Mouse (Mus musculus): ENCODE results near the gene Lipi. TPM values are rescaled to one million over a fixed set of nuclear protein-coding genes. Genes with fewer than 3 reads are reported as not detected.

Gene Lipi
- not detected for total RNA-seq (2021)

GRCm38 (mm10) chr16:75585961-75586360, at the start of gene Lipi:
Gene Lipi, minus strand, starts transcription at chr16:75586061.
- DNase-seq (ENCODE audit: low spot score in 2 of 2) = no peak
- intact Hi-C loops (cut with DNase I) = no loop called here

- intact Hi-C loops (cut with DNase I) = no loop called here
- DNase-seq (ENCODE audit: low spot score in 2 of 2) = peak in 1 of 2 experiments; percentile 22
Observed at GRCm38 (mm10) chr16:75627862-75628261, 42.0 kb upstream of the Lipi start.

GRCm38 (mm10) chr16:75617651-75618349, 31.9 kb upstream of the Lipi start:
- DNase-seq (ENCODE audit: low spot score in 2 of 2) = peak in 1 of 2 experiments; percentile 42
- intact Hi-C loops (cut with DNase I) = loop anchor here (2.0 to 5.0 kb wide), 2 partner anchors 65 to 1280 kb away; no protein-coding TSS in a partner anchor

- intact Hi-C loops (cut with DNase I) = no loop called here
- no peak for DNase-seq (ENCODE audit: low spot score in 2 of 2)
Observed at GRCm38 (mm10) chr16:75612561-75612960, 26.7 kb upstream of the Lipi start.

- no peak for DNase-seq (ENCODE audit: low spot score in 2 of 2)
- intact Hi-C loops (cut with DNase I) = no loop called here
Observed at GRCm38 (mm10) chr16:75606415-75606814, 20.6 kb upstream of the Lipi start.

GRCm38 (mm10) chr16:75593501-75594183, 7.8 kb upstream of the Lipi start:
- intact Hi-C loops (cut with DNase I) = no loop called here
- DNase-seq (ENCODE audit: low spot score in 2 of 2) = no peak

GRCm38 (mm10) chr16:75592671-75593500, 7.0 kb upstream of the Lipi start, which contains the start of gene Rbm11:
Gene Rbm11, plus strand, starts transcription at chr16:75592844.
- intact Hi-C loops (cut with DNase I) = no loop called here

GRCm38 (mm10) chr16:75586466-75586865, 605 bp upstream of the Lipi start:
- intact Hi-C loops (cut with DNase I) = no loop called here
- DNase-seq (ENCODE audit: low spot score in 2 of 2) = no peak

More at GRCm38 (mm10) chr16:75592671-75593500, 7.0 kb upstream of the Lipi start, which contains the start of gene Rbm11:
- peak; percentile 82 to 86 for DNase-seq (ENCODE audit: low spot score in 2 of 2)

- DNase-seq (ENCODE audit: low spot score in 2 of 2) = no peak
- intact Hi-C loops (cut with DNase I) = no loop called here
Observed at GRCm38 (mm10) chr16:75582279-75582678, 3.6 kb downstream of the Lipi start.

- intact Hi-C loops (cut with DNase I) = no loop called here
- peak in 1 of 2 experiments; percentile 21 for DNase-seq (ENCODE audit: low spot score in 2 of 2)
Observed at GRCm38 (mm10) chr16:75562910-75563309, 23.0 kb downstream of the Lipi start.

GRCm38 (mm10) chr16:75545310-75545709, 40.6 kb downstream of the Lipi start:
- DNase-seq (ENCODE audit: low spot score in 2 of 2) = no peak
- intact Hi-C loops (cut with DNase I) = no loop called here

- intact Hi-C loops (cut with DNase I) = loop anchor here (5.0 kb wide), 1 partner anchor 151 kb away; no protein-coding TSS in a partner anchor
- peak; percentile 24 to 67 for DNase-seq (ENCODE audit: low spot score in 2 of 2)
Observed at GRCm38 (mm10) chr16:75537784-75538565, 47.9 kb downstream of the Lipi start.

GRCm38 (mm10) chr16:75531705-75532104, 54.2 kb downstream of the Lipi start:
- DNase-seq (ENCODE audit: low spot score in 2 of 2) = no peak
- intact Hi-C loops (cut with DNase I) = loop anchor here (2.0 to 5.0 kb wide), 2 partner anchors 189 to 674 kb away; no protein-coding TSS in a partner anchor

- DNase-seq (ENCODE audit: low spot score in 2 of 2) = no peak
- intact Hi-C loops (cut with DNase I) = no loop called here
Observed at GRCm38 (mm10) chr16:75496568-75496967, 89.3 kb downstream of the Lipi start.

Other genes with a start within 250 kb of the Lipi start
- 1 to 10 TPM; 4.4 to 4.8 TPM for gene Rbm11, start 6.8 kb upstream of the Lipi start, total RNA-seq (2021)
- 10 to 100 TPM; 36.2 to 36.4 TPM for gene Hspa13, start 181.0 kb upstream of the Lipi start, total RNA-seq (2021)

Measured in left cerebral cortex, postnatal 25 days (tissue).